Mouse (Mus musculus): Measurements from ENCODE around the gene Atxn7l1.
A peak's percentile ranks its signal among the peaks of the same experiment; 100 is the strongest.

Atxn7l1 gene

DNA sequence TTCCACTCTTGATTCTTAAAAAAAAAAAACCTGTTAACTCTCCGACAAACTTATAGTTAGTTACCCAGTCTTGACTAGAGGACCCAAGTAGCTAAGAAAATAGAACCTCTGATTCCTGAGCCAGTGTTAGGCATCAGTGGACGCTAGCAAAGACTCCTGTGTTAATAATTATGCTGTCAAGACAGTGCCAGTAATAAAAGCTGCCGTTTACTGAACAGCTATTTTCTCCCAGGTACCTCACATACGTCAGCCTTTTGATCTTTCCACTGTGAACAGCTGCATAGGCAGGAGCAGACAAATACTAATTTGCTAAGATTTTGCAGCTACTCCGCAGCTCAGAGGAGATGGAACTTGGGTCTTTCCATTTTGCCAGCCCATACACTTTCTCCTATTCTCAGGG is 20.1 kb downstream of the Atxn7l1 start:
- DNase-seq (ENCODE audit: low read depth, low spot score), result no peak
- Histone ChIP-seq H3K27me3 (ENCODE audit: control insufficient read depth, insufficient read depth, low read length, poor library complexity, severe bottlenecking) (no peaks in the 10 kb centered on the region), H3K36me3 (ENCODE audit: control insufficient read depth, insufficient read depth, low read length, poor library complexity, severe bottlenecking) (no peaks in the 10 kb centered on the region)

DNA sequence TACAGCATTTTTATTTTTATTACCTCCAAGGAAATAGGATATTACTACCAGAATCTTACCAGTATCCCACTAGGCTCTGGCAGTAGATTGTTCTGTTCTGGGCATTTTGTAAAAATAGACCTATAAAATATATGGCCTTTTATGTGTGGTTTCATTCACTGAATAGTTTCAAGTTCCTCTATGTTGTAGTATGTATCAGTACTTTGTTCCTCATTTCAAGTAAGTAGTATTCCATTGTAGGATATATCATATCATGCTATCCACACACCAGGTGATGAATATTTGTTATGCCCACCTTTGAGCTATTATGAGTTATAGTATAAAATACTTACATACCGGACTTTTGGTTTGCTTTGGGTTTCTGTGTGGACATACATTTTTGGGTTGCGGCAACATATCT is 21.0 kb downstream of the Atxn7l1 start:
- Histone ChIP-seq H3K27me3 (ENCODE audit: control insufficient read depth, insufficient read depth, low read length, poor library complexity, severe bottlenecking) (no peaks in the 10 kb centered on the region), H3K36me3 (ENCODE audit: control insufficient read depth, insufficient read depth, low read length, poor library complexity, severe bottlenecking) (no peaks in the 10 kb centered on the region)
- DNase-seq (ENCODE audit: low read depth, low spot score), result peak; percentile 47

DNA sequence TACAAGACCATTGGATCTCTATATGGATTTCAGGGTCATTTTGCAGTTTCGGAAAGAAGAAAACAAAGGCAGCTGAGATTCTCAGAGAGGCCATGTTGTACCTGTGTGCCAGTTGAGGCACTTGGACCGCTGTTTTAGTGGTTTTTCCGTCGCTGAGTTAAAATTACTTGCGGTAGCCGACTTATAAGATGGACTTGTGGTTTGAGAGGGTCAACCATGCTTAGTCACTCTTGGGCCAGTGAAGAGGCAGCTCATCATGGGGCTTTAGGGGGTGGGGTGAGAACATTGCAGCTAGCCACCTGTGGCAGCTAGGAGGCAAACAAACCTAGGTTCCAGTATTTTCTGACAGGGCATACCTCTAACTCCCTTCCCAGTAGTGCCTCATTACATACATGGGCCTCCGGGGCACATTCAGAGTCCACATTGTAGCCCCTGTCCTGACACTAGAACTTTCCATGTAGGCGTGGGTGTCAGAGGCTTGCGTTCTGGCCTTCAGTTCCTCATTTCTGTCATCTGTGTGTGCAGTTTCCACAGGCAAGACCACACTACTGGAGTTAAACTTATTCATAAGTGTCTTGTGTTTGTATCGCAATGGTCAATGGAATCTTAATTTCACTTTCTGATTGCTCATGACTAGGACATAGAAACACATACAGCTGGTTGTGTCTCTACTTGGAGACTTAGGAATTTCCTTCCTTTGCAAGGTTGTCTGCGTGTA is 22.4 kb downstream of the Atxn7l1 start:
- peak; percentile 80 for DNase-seq (ENCODE audit: low read depth, low spot score)
- H3K27me3 ChIP-seq (ENCODE audit: control insufficient read depth, insufficient read depth, low read length, poor library complexity, severe bottlenecking), result no peaks in the 10 kb centered on the region
- no peaks in the 10 kb centered on the region for H3K36me3 ChIP-seq (ENCODE audit: control insufficient read depth, insufficient read depth, low read length, poor library complexity, severe bottlenecking)

DNA sequence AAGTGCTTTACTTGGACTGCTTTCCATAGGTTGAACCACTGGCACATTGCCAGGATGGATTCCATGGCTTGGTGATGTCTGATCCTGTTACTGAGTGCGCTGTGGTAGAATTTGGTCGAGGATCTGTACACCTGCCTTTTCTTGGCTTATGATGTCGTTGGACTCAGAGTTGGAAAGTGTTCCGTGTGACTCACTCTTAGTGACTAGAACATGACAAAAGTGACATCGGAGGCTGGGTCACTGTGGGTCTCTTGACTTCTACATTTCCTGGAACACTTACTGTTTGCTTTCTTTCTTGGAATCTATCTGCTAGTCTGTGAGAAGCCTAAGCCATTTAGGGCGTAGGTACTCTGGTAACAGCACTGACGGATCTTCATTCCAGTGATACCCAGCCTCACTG is 23.3 kb downstream of the Atxn7l1 start:
- Histone ChIP-seq H3K27me3 (ENCODE audit: control insufficient read depth, insufficient read depth, low read length, poor library complexity, severe bottlenecking) (no peaks in the 10 kb centered on the region), H3K36me3 (ENCODE audit: control insufficient read depth, insufficient read depth, low read length, poor library complexity, severe bottlenecking) (no peaks in the 10 kb centered on the region)
- no peak for DNase-seq (ENCODE audit: low read depth, low spot score)

- no peak for DNase-seq (ENCODE audit: low read depth, low spot score)
- H3K27me3 ChIP-seq (ENCODE audit: control insufficient read depth, insufficient read depth, low read length, poor library complexity, severe bottlenecking), result no peaks in the 10 kb centered on the region
- H3K36me3 ChIP-seq (ENCODE audit: control insufficient read depth, insufficient read depth, low read length, poor library complexity, severe bottlenecking), result no peaks in the 10 kb centered on the region
Measured at GRCm38 (mm10) chr12:33172926-33173325, 25.4 kb downstream of the Atxn7l1 start.

GRCm38 (mm10) chr12:33173720-33174141 is 26.2 kb downstream of the Atxn7l1 start:
- DNase-seq (ENCODE audit: low read depth, low spot score), result no peak
- no peaks in the 10 kb centered on the region for H3K27me3 ChIP-seq (ENCODE audit: control insufficient read depth, insufficient read depth, low read length, poor library complexity, severe bottlenecking)
- H3K36me3 ChIP-seq (ENCODE audit: control insufficient read depth, insufficient read depth, low read length, poor library complexity, severe bottlenecking), result no peaks in the 10 kb centered on the region

GRCm38 (mm10) chr12:33174171-33174570 is 26.7 kb downstream of the Atxn7l1 start:
- Histone ChIP-seq H3K27me3 (ENCODE audit: control insufficient read depth, insufficient read depth, low read length, poor library complexity, severe bottlenecking) (no peaks in the 10 kb centered on the region), H3K36me3 (ENCODE audit: control insufficient read depth, insufficient read depth, low read length, poor library complexity, severe bottlenecking) (no peaks in the 10 kb centered on the region)
- no peak for DNase-seq (ENCODE audit: low read depth, low spot score)

GRCm38 (mm10) chr12:33174675-33175357 is 27.3 kb downstream of the Atxn7l1 start:
- no peak for DNase-seq (ENCODE audit: low read depth, low spot score)
- H3K36me3 ChIP-seq (ENCODE audit: control insufficient read depth, insufficient read depth, low read length, poor library complexity, severe bottlenecking), result no peaks in the 10 kb centered on the region

DNA sequence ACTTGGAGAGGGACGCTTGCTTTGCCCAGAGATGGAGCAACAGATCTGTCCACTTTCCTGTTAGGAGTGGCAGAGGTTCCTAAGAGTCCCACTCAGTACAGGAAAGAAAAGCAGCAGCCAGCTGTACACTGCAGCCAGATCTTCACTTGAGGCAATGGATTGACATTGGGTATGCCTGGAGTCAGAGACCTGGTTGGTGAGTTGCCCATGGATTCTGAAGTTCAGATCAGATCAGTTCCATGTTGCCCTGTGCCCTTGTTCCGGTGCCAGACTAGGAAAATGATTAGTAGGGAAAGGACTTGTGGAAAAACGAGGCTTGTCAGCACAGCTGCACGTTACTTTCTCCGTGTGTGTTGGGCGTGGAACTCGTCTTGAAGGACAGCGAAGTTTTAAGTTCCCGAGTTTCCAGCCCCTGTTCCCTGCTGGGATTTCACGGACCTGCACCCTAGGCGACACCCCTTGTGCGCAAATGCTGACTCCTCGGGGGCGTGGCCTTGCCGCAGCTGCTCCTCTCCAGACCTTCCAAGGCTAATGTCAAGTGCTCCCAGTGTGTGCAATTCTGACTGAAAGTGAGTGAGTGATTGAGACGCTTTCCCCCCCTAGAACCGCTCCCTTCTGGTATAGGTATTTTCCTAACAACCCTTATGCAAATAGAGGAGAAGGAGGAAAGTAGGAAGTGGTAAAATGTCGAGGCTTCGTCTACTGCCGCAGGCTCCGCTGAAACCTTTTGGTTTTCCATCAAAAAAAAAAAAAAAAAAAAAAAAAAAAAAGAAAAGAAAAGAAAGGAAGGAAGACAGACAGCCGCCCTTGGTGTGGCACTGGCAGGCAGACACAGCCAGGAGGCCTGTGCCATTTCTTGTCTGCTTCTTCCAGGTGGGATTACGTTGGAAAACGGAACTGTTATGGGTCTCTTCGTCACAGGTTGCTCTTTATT is 28.4 kb downstream of the Atxn7l1 start:
- Histone ChIP-seq H3K27me3 (ENCODE audit: control insufficient read depth, insufficient read depth, low read length, poor library complexity, severe bottlenecking) (no peaks in the 10 kb centered on the region), H3K36me3 (ENCODE audit: control insufficient read depth, insufficient read depth, low read length, poor library complexity, severe bottlenecking) (no peaks in the 10 kb centered on the region)
- peak; percentile 40 for DNase-seq (ENCODE audit: low read depth, low spot score)

More at GRCm38 (mm10) chr12:33174675-33175357, 27.3 kb downstream of the Atxn7l1 start:
- H3K27me3 ChIP-seq (ENCODE audit: control insufficient read depth, insufficient read depth, low read length, poor library complexity, severe bottlenecking), result no peaks in the 10 kb centered on the region

DNA sequence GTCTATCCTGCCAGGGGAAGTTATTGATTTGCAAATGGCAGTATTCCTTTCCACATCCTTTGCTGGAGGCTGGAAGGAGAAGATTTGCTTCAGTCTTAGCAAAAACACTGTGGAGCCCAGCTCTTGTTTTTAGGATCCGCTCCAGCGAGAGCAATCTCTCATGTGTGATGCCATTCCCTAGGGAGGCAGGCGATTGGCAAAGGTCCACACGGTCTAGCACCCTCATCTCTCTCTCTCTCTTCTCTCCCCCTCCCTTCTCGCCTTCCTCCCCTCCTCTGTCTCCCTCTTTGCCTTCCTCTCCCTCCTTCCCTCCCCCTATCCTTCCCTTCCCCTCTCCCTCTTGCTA is 29.0 kb downstream of the Atxn7l1 start:
- H3K27me3 ChIP-seq (ENCODE audit: control insufficient read depth, insufficient read depth, low read length, poor library complexity, severe bottlenecking), result no peaks in the 10 kb centered on the region
- DNase-seq (ENCODE audit: low read depth, low spot score), result no peak
- H3K36me3 ChIP-seq (ENCODE audit: control insufficient read depth, insufficient read depth, low read length, poor library complexity, severe bottlenecking), result no peaks in the 10 kb centered on the region

DNA sequence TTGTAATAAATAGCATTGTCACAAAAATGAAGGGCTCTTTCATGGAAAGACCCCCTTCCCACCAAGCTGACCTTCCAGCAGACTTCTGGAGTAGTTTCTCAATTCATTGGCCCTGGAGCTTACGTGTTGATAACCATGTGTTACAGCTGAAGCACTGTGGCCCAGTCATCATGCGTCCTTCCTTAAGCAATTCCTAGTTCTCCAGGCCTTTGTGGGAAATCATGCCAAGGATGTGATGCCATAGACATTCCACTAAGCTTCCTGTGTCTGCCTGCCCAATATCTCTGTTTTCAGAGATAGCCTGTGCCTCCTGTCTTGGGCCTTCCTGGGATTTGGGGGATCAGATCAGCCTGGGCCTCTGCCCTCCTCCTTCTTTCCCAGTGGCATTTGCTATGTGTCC is 32.9 kb downstream of the Atxn7l1 start:
- H3K27me3 ChIP-seq (ENCODE audit: control insufficient read depth, insufficient read depth, low read length, poor library complexity, severe bottlenecking), result no peaks in the 10 kb centered on the region
- no peak for DNase-seq (ENCODE audit: low read depth, low spot score)

DNA sequence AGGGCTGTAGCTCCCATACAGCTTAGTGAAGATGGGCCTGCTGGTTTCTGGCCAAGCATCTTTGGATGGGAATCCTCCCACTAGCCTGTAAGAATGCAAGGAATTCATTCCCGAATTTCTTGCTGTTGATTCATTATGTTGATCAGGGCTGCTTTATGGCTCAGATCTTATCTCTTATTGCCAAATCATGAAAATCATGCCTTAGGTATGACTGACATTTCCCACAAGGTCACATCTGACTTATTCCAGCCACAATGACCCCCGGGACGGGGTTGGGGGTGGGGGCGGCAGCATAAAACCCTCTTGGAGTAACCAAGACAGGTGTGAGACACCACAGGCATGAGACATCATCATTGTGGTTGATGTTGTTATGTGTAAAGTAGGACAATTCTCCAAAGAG is 34.4 kb downstream of the Atxn7l1 start:
- no peaks in the 10 kb centered on the region for H3K36me3 ChIP-seq (ENCODE audit: control insufficient read depth, insufficient read depth, low read length, poor library complexity, severe bottlenecking)
- DNase-seq (ENCODE audit: low read depth, low spot score), result no peak
- H3K27me3 ChIP-seq (ENCODE audit: control insufficient read depth, insufficient read depth, low read length, poor library complexity, severe bottlenecking), result no peaks in the 10 kb centered on the region

More for the DNA sequence above, 32.9 kb downstream of the Atxn7l1 start:
- H3K36me3 ChIP-seq (ENCODE audit: control insufficient read depth, insufficient read depth, low read length, poor library complexity, severe bottlenecking), result no peaks in the 10 kb centered on the region

DNA sequence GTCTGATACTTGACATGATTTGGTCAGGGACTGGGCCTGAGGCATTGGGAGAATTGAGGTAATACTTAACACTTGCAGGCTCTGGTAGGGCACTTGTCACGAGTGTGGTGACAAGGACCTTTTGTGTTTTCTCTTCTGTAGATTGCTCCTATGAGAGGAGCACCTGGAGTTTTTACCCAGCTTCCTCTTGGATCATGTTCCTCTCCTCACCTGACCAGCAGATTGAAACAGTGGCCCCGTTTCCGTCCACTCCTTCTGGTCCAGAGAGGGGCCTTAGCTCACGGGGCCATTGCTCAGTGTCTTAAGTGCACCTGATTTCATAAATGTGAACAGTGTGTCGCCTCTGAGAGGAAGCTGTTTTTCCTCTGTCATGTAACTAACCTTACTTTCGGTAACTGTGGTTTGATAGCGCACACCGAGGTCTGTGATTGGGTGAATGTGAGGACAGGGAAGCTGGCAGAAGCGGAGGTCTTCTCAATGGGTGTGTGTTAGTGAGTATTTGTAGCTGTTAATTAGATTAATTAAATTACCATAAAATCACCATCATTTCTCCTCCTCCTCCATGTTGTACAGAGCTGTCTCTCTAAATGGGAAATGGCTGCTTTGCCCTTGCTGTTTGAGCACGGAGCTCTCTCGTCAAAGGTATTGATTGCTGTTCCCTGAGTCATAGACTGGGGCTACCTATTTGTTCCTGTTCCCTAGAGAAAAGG is 35.1 kb downstream of the Atxn7l1 start:
- H3K27me3 ChIP-seq (ENCODE audit: control insufficient read depth, insufficient read depth, low read length, poor library complexity, severe bottlenecking), result no peaks in the 10 kb centered on the region
- no peaks in the 10 kb centered on the region for H3K36me3 ChIP-seq (ENCODE audit: control insufficient read depth, insufficient read depth, low read length, poor library complexity, severe bottlenecking)
- DNase-seq (ENCODE audit: low read depth, low spot score), result peak; percentile 40

- Histone ChIP-seq H3K27me3 (ENCODE audit: control insufficient read depth, insufficient read depth, low read length, poor library complexity, severe bottlenecking) (no peaks in the 10 kb centered on the region), H3K36me3 (ENCODE audit: control insufficient read depth, insufficient read depth, low read length, poor library complexity, severe bottlenecking) (no peaks in the 10 kb centered on the region)
- peak; percentile 17 for DNase-seq (ENCODE audit: low read depth, low spot score)
Measured at GRCm38 (mm10) chr12:33183138-33183627, 35.7 kb downstream of the Atxn7l1 start.
